Mouse (Mus musculus) E14TG2a.4 (cell line): ENCODE data around the gene Slc25a11.

Experiments used
- H3K27me3 ChIP-seq: 2 replicates; pipeline ENCODE4 v1.6.1; 2014; ENCODE audit warnings: low read length, control low read depth; ENCODE audit not compliant: insufficient read depth
- H3K36me3 ChIP-seq: 2 replicates; pipeline ENCODE4 v1.6.1; 2014; ENCODE audit warnings: low read length, control low read depth; ENCODE audit not compliant: insufficient read depth
- H3K4me1 ChIP-seq: replicated peaks from 2 replicates; pipeline ENCODE4 v1.6.1; 2014; ENCODE audit warnings: low read depth, low read length, control low read depth
- H3K4me3 ChIP-seq: replicated peaks from 2 replicates; pipeline ENCODE4 v1.5.1; 2014; ENCODE audit warnings: mild to moderate bottlenecking, low read length
- H3K9me3 ChIP-seq: 2 replicates; pipeline ENCODE4 v1.6.1; 2014; ENCODE audit warnings: low read length, control low read depth
- CTCF ChIP-seq: conservative IDR thresholded peaks from 2 replicates; pipeline ENCODE4 v1.5.1; 2014; ENCODE audit warnings: low read length
- NANOG ChIP-seq: IDR thresholded peaks from 2 replicates; pipeline ENCODE4 v1.6.1; 2014; ENCODE audit warnings: borderline replicate concordance, low read length, mixed read lengths
- POU5F1 ChIP-seq: IDR thresholded peaks from 2 replicates; pipeline ENCODE4 v1.6.1; 2014; ENCODE audit warnings: low read length, borderline replicate concordance

The Slc25a11 gene

GRCm38 (mm10) chr11:70625473-70625872 lies 21.8 kb downstream of the Slc25a11 start:
- Histone ChIP-seq H3K9me3 (no peaks in the 10 kb centered on the region), H3K4me1 (peaks cover 42% of the 10 kb centered on the region), H3K36me3 (no peaks in the 10 kb centered on the region), H3K4me3 (no peak overlapping the region), H3K27me3 (no peaks in the 10 kb centered on the region)
- TF ChIP-seq CTCF (peak; percentile 92), NANOG (no peak), POU5F1 (no peak)

- Histone ChIP-seq H3K4me1 (peaks cover 42% of the 10 kb centered on the region), H3K27me3 (peaks cover 10% of the 10 kb centered on the region), H3K4me3 (no peak overlapping the region; the same call in 1 of the 2 replicates), H3K9me3 (no peaks in the 10 kb centered on the region), H3K36me3 (no peaks in the 10 kb centered on the region)
- TF ChIP-seq CTCF (peak; percentile 52), POU5F1 (no peak)
These were observed 24.1 kb downstream of the Slc25a11 start for GRCm38 (mm10) chr11:70623053-70623742.

- no peaks in the 10 kb centered on the region for H3K9me3 ChIP-seq
- no peak for TF ChIP-seq NANOG
- no peak for TF ChIP-seq POU5F1
- no peak for TF ChIP-seq CTCF
- no peaks in the 10 kb centered on the region for H3K36me3 ChIP-seq
- peaks cover 20% of the 10 kb centered on the region for H3K27me3 ChIP-seq
- H3K4me3 ChIP-seq, result no peak overlapping the region
- H3K4me1 ChIP-seq, result peaks cover 51% of the 10 kb centered on the region
These were observed 25.1 kb downstream of the Slc25a11 start for GRCm38 (mm10) chr11:70621972-70622814.

GRCm38 (mm10) chr11:70619101-70619500 lies 28.2 kb downstream of the Slc25a11 start, which contains the start of gene Chrne:
Chrne (minus strand) TSS chr11:70619216.
- TF ChIP-seq POU5F1, result no peak
- TF ChIP-seq NANOG, result no peak
- TF ChIP-seq CTCF, result no peak
- H3K4me1 ChIP-seq, result peaks cover 65% of the 10 kb centered on the region
- H3K27me3 ChIP-seq, result peaks cover 40% of the 10 kb centered on the region
- H3K4me3 ChIP-seq, result no peak within 1 kb of the TSS
- no peaks in the 10 kb centered on the region for H3K9me3 ChIP-seq
- no peaks in the 10 kb centered on the region for H3K36me3 ChIP-seq

GRCm38 (mm10) chr11:70615516-70616093 lies 31.7 kb downstream of the Slc25a11 start, which contains the start of gene 4930544D05Rik:
4930544D05Rik (plus strand) TSS chr11:70615848.
- peak within 1 kb of the TSS; percentile 80 for H3K4me3 ChIP-seq
- H3K9me3 ChIP-seq, result no peaks in the 10 kb centered on the region
- TF ChIP-seq POU5F1, result no peak
- no peak for TF ChIP-seq CTCF
- TF ChIP-seq NANOG, result no peak
- peaks cover 25% of the 10 kb centered on the region for H3K36me3 ChIP-seq
- peaks cover 40% of the 10 kb centered on the region for H3K27me3 ChIP-seq
- H3K4me1 ChIP-seq, result peaks cover 50% of the 10 kb centered on the region

- TF ChIP-seq CTCF, result no peak
- no peak for TF ChIP-seq POU5F1
- TF ChIP-seq NANOG, result no peak
- Histone ChIP-seq H3K27me3 (peaks cover 40% of the 10 kb centered on the region), H3K36me3 (peaks cover 29% of the 10 kb centered on the region), H3K4me1 (peaks cover 50% of the 10 kb centered on the region), H3K4me3 (peak overlapping the region; percentile 80), H3K9me3 (no peaks in the 10 kb centered on the region)
These were observed 32.2 kb downstream of the Slc25a11 start for GRCm38 (mm10) chr11:70615074-70615473.

- TF ChIP-seq NANOG (no peak), POU5F1 (no peak), CTCF (no peak)
- Histone ChIP-seq H3K36me3 (peaks cover 51% of the 10 kb centered on the region), H3K9me3 (no peaks in the 10 kb centered on the region), H3K4me3 (no peak overlapping the region), H3K27me3 (peaks cover 23% of the 10 kb centered on the region), H3K4me1 (peaks cover 65% of the 10 kb centered on the region)
These were observed 34.8 kb downstream of the Slc25a11 start for GRCm38 (mm10) chr11:70612505-70612904.

GRCm38 (mm10) chr11:70610752-70611151 lies 36.5 kb downstream of the Slc25a11 start:
- TF ChIP-seq POU5F1, result no peak
- no peak for TF ChIP-seq CTCF
- no peak for TF ChIP-seq NANOG
- Histone ChIP-seq H3K36me3 (peaks cover 66% of the 10 kb centered on the region), H3K4me1 (peaks cover 64% of the 10 kb centered on the region), H3K27me3 (peaks cover 6% of the 10 kb centered on the region), H3K9me3 (no peaks in the 10 kb centered on the region), H3K4me3 (no peak overlapping the region)
